Comparison of ENCODE assay signal across 28 mouse cellular contexts in genomic region chr4:8357443-8357842, GRCm38 (mm10).
"Had no signal": no experiment of that assay in that cellular context is flagged by ENCODE, and none has a peak within 500 bp of the region (broad histone marks: within the 10 kb centered on the region; RNA-seq: fewer than 3 reads in every experiment).

No protein-coding gene starts in this region.

- H3K4me3 ChIP-seq: embryonic facial prominence, embryonic 10.5 days; embryonic facial prominence, embryonic 12.5 days; embryonic facial prominence, embryonic 13.5 days; embryonic facial prominence, embryonic 15.5 days; erythroblast, embryonic 14.5 days; forebrain, embryonic 10.5 days; forebrain, embryonic 12.5 days; forebrain, embryonic 13.5 days; forebrain, embryonic 15.5 days; gastrocnemius, adult 2 months; heart, adult 2 months had no signal

- H3K4me2 ChIP-seq: embryonic facial prominence, embryonic 12.5 days; embryonic facial prominence, embryonic 13.5 days; embryonic facial prominence, embryonic 15.5 days; forebrain, embryonic 12.5 days; forebrain, embryonic 13.5 days; forebrain, embryonic 15.5 days had no signal

- ATAC-seq: forebrain, embryonic 13.5 days; forebrain, embryonic 14.5 days; forebrain, embryonic 15.5 days; forebrain, embryonic 16.5 days; forebrain, postnatal 0 days had no signal

- H3K4me1 ChIP-seq: embryonic facial prominence, embryonic 12.5 days; embryonic facial prominence, embryonic 15.5 days; forebrain, embryonic 10.5 days; forebrain, embryonic 12.5 days; forebrain, embryonic 13.5 days; forebrain, embryonic 15.5 days had no signal

- H3K9ac ChIP-seq: embryonic facial prominence, embryonic 12.5 days; embryonic facial prominence, embryonic 13.5 days; embryonic facial prominence, embryonic 15.5 days; forebrain, embryonic 12.5 days; forebrain, embryonic 13.5 days; forebrain, embryonic 15.5 days; forebrain, postnatal 0 days had no signal

- H3K27me3 ChIP-seq: embryonic facial prominence, embryonic 12.5 days; embryonic facial prominence, embryonic 13.5 days; embryonic facial prominence, embryonic 15.5 days; forebrain, embryonic 12.5 days; forebrain, embryonic 13.5 days; forebrain, embryonic 15.5 days had no signal

- H3K9me3 ChIP-seq: embryonic facial prominence, embryonic 10.5 days; embryonic facial prominence, embryonic 12.5 days; embryonic facial prominence, embryonic 13.5 days; embryonic facial prominence, embryonic 15.5 days; forebrain, embryonic 10.5 days; forebrain, embryonic 12.5 days; forebrain, embryonic 13.5 days; forebrain, embryonic 15.5 days had no signal

- H3K36me3 ChIP-seq: embryonic facial prominence, embryonic 10.5 days; embryonic facial prominence, embryonic 12.5 days; embryonic facial prominence, embryonic 13.5 days; embryonic facial prominence, embryonic 15.5 days; forebrain, embryonic 10.5 days; forebrain, embryonic 12.5 days; forebrain, embryonic 15.5 days had no signal

- H3K27ac ChIP-seq: embryonic facial prominence, embryonic 10.5 days; embryonic facial prominence, embryonic 12.5 days; embryonic facial prominence, embryonic 13.5 days; embryonic facial prominence, embryonic 15.5 days; forebrain, embryonic 10.5 days; forebrain, embryonic 12.5 days; forebrain, embryonic 13.5 days; forebrain, embryonic 15.5 days; gastrocnemius, adult 2 months; heart, adult 2 months had no signal

- DNase-seq: cerebellum, adult 8-10 months; cerebellum, adult 9-10 months; cerebellum, adult 9-11 months; cerebellum, postnatal 10 days; cerebellum, postnatal 14 days; cerebellum, postnatal 25 days; cerebellum, postnatal 36 days; embryo, embryonic 11 days; forebrain, postnatal 0 days; gastrocnemius, adult 2 months; gastrocnemius, postnatal 10 days; gastrocnemius, postnatal 14 days; gastrocnemius, postnatal 25 days; gastrocnemius, postnatal 36 days; heart, adult 11 months; heart, adult 18-20 months; heart, adult 2 months had no signal
